Comparison of ENCODE assay signal across 23 mouse cellular contexts in genomic region chr10:107794812-107795756, GRCm38 (mm10).
A peak's percentile ranks its signal among the peaks of the same experiment; 100 is the strongest.
DNase-seq lines count a peak whose midpoint lies in the region; ATAC-seq and TF ChIP-seq lines count a peak whose summit lies in the region.
"Had no signal": no experiment of that assay in that cellular context is flagged by ENCODE, and none has a peak within 500 bp of the region (broad histone marks: within the 10 kb centered on the region; RNA-seq: fewer than 3 reads in every experiment).

No protein-coding gene starts in this region.

- no peaks in the 10 kb centered on the region for H3K27me3 ChIP-seq in kidney, postnatal 0 days (ENCODE audit: insufficient read depth, low read length)
- no peaks in the 10 kb centered on the region for H3K27me3 ChIP-seq in lung, postnatal 0 days (replicated peaks; ENCODE audit: insufficient read depth, low read length)
- no peaks in the 10 kb centered on the region for H3K27me3 ChIP-seq in intestine, postnatal 0 days (replicated peaks; ENCODE audit: control insufficient read depth, insufficient read depth, low read length)
- no peaks in the 10 kb centered on the region for H3K27me3 ChIP-seq in stomach, embryonic 16.5 days (ENCODE audit: control insufficient read depth, insufficient read depth, low read length)
- H3K27me3 ChIP-seq: embryonic facial prominence, embryonic 12.5 days; heart, embryonic 15.5 days; hindbrain, embryonic 15.5 days; liver, embryonic 12.5 days had no signal

- TF ChIP-seq EP300 in lung, postnatal 0 days (IDR thresholded peaks at IDR 0.05) = no peak

- DNase-seq in kidney, postnatal 0 days (ENCODE audit: low spot score) = peak; percentile 80
- DNase-seq in kidney, postnatal 36 days = no peak
- DNase-seq in lung, postnatal 0 days (ENCODE audit: low spot score) = peak; percentile 64
- DNase-seq in lung, postnatal 25 days (ENCODE audit: low spot score) = no peak
- DNase-seq in heart, adult 18-20 months = no peak
- DNase-seq: adrenal gland, postnatal 10 days; B cell, adult 2 months; cerebellum, adult 9-10 months; gastrocnemius, postnatal 25 days; heart, postnatal 4 days; kidney, adult 8-10 months; left cerebral cortex, postnatal 4 days; right cerebral cortex, postnatal 4 days; thymus, postnatal 36 days had no signal

- 50% methylated on average over 10 of the region's 10 CpGs for WGBS in kidney, postnatal 0 days
- 47% methylated on average over 10 of the region's 10 CpGs for WGBS in lung, postnatal 0 days
- 48% methylated on average over 10 of the region's 10 CpGs for WGBS in intestine, postnatal 0 days
- WGBS in stomach, embryonic 16.5 days = 39% methylated on average over 10 of the region's 10 CpGs

- ATAC-seq in kidney, postnatal 0 days (replicated peaks; ENCODE audit: low FRiP score, low read depth) = no peak; the same call in 1 of the 2 replicates
- peak; percentile 40; the same call in 1 of the 2 replicates for ATAC-seq in lung, postnatal 0 days
- ATAC-seq in intestine, postnatal 0 days = peak; percentile 53; the same call in 1 of the 2 replicates
- ATAC-seq in stomach, embryonic 16.5 days (ENCODE audit: insufficient read depth, low FRiP score) = peak; percentile 73
- ATAC-seq: forebrain, embryonic 14.5 days; liver, embryonic 12.5 days had no signal

- no peaks in the 10 kb centered on the region for H3K36me3 ChIP-seq in kidney, postnatal 0 days (ENCODE audit: insufficient read depth, low read length)
- H3K36me3 ChIP-seq in lung, postnatal 0 days (ENCODE audit: insufficient read depth, low read length) = no peaks in the 10 kb centered on the region
- H3K36me3 ChIP-seq in intestine, postnatal 0 days (ENCODE audit: control insufficient read depth, insufficient read depth) = no peaks in the 10 kb centered on the region
- H3K36me3 ChIP-seq in stomach, embryonic 16.5 days (ENCODE audit: control insufficient read depth, insufficient read depth, low read length) = no peaks in the 10 kb centered on the region
- H3K36me3 ChIP-seq: embryonic facial prominence, embryonic 12.5 days; heart, embryonic 15.5 days; hindbrain, embryonic 15.5 days; liver, embryonic 12.5 days had no signal

- no peak overlapping the region for H3K4me3 ChIP-seq in kidney, postnatal 0 days (replicated peaks; ENCODE audit: low read depth, low read length)
- no peak overlapping the region for H3K4me3 ChIP-seq in lung, postnatal 0 days (ENCODE audit: low read depth, low read length)
- H3K4me3 ChIP-seq in intestine, postnatal 0 days (ENCODE audit: low read depth, low read length) = no peak overlapping the region
- no peak overlapping the region for H3K4me3 ChIP-seq in stomach, embryonic 16.5 days (replicated peaks; ENCODE audit: low read length)
- H3K4me3 ChIP-seq: embryonic facial prominence, embryonic 12.5 days; heart, embryonic 15.5 days; hindbrain, embryonic 15.5 days; left cerebral cortex, adult 2 months; liver, embryonic 12.5 days had no signal

- no peak for TF ChIP-seq CTCF in kidney, postnatal 0 days (IDR thresholded peaks at IDR 0.05; ENCODE audit: low read depth)
- no peak for TF ChIP-seq CTCF in lung, postnatal 0 days (IDR thresholded peaks at IDR 0.05)
- no peak for TF ChIP-seq CTCF in intestine, postnatal 0 days (IDR thresholded peaks at IDR 0.05; ENCODE audit: low read depth)

- no peaks in the 10 kb centered on the region for H3K9me3 ChIP-seq in kidney, postnatal 0 days (replicated peaks; ENCODE audit: low read length)
- H3K9me3 ChIP-seq in lung, postnatal 0 days (ENCODE audit: low read length) = no peaks in the 10 kb centered on the region
- no peaks in the 10 kb centered on the region for H3K9me3 ChIP-seq in intestine, postnatal 0 days (ENCODE audit: control insufficient read depth)
- H3K9me3 ChIP-seq in stomach, embryonic 16.5 days (replicated peaks; ENCODE audit: control insufficient read depth, low read length) = no peaks in the 10 kb centered on the region
- H3K9me3 ChIP-seq: embryonic facial prominence, embryonic 12.5 days; heart, embryonic 15.5 days; hindbrain, embryonic 15.5 days; liver, embryonic 12.5 days had no signal

- no peak overlapping the region for H3K9ac ChIP-seq in kidney, postnatal 0 days (ENCODE audit: low read depth, low read length)
- H3K9ac ChIP-seq in lung, postnatal 0 days (replicated peaks; ENCODE audit: low read depth) = no peak overlapping the region
- no peak overlapping the region for H3K9ac ChIP-seq in intestine, postnatal 0 days (ENCODE audit: low read depth, low read length)
- H3K9ac ChIP-seq in stomach, embryonic 16.5 days (ENCODE audit: low read length) = no peak overlapping the region
- H3K9ac ChIP-seq: embryonic facial prominence, embryonic 12.5 days; heart, embryonic 15.5 days; hindbrain, embryonic 15.5 days; liver, embryonic 12.5 days had no signal

- no peaks in the 10 kb centered on the region for H3K4me1 ChIP-seq in kidney, postnatal 0 days (replicated peaks; ENCODE audit: insufficient read depth, low read length)
- H3K4me1 ChIP-seq in lung, postnatal 0 days (ENCODE audit: insufficient read depth, low read depth, low read length) = no peaks in the 10 kb centered on the region
- no peaks in the 10 kb centered on the region for H3K4me1 ChIP-seq in intestine, postnatal 0 days (replicated peaks; ENCODE audit: control insufficient read depth, insufficient read depth, low read length)
- no peaks in the 10 kb centered on the region for H3K4me1 ChIP-seq in stomach, embryonic 16.5 days (ENCODE audit: control insufficient read depth, insufficient read depth, low read length)
- H3K4me1 ChIP-seq: embryonic facial prominence, embryonic 12.5 days; heart, embryonic 15.5 days; hindbrain, embryonic 15.5 days; liver, embryonic 12.5 days had no signal

- no peak overlapping the region for H3K4me2 ChIP-seq in kidney, postnatal 0 days (ENCODE audit: low read length)
- no peak overlapping the region for H3K4me2 ChIP-seq in lung, postnatal 0 days (replicated peaks; ENCODE audit: low read depth, low read length)
- H3K4me2 ChIP-seq in intestine, postnatal 0 days (replicated peaks; ENCODE audit: low read depth) = no peak overlapping the region
- no peak overlapping the region for H3K4me2 ChIP-seq in stomach, embryonic 16.5 days (ENCODE audit: low read depth, low read length)
- H3K4me2 ChIP-seq: embryonic facial prominence, embryonic 12.5 days; heart, embryonic 15.5 days; hindbrain, embryonic 15.5 days; liver, embryonic 12.5 days; midbrain, embryonic 11.5 days had no signal

- H3K27ac ChIP-seq in kidney, postnatal 0 days = no peak overlapping the region
- no peak overlapping the region for H3K27ac ChIP-seq in lung, postnatal 0 days (ENCODE audit: low read length)
- no peak overlapping the region for H3K27ac ChIP-seq in intestine, postnatal 0 days (ENCODE audit: low read depth, low read length)
- no peak overlapping the region; the same call in 1 of the 2 replicates for H3K27ac ChIP-seq in stomach, embryonic 16.5 days (ENCODE audit: low read length)
- H3K27ac ChIP-seq: embryonic facial prominence, embryonic 12.5 days; heart, embryonic 15.5 days; hindbrain, embryonic 15.5 days; left cerebral cortex, adult 2 months; liver, embryonic 12.5 days had no signal

Comparison
In these comparisons a context has a peak if more than half of its experiments do, and no peak if none do; other contexts are left out.
1. DNase-seq: peak in kidney, postnatal 0 days (single experiment) and lung, postnatal 0 days (single experiment); none in kidney, postnatal 36 days (0 of 2), lung, postnatal 25 days (single experiment) and heart, adult 18-20 months (0 of 2).